Mouse (Mus musculus) liver, adult 2 months (tissue): ENCODE measurements around the gene Catsper4. TPM values are rescaled to one million over a fixed set of nuclear protein-coding genes. Genes with fewer than 3 reads are reported as not detected.

Source experiments
- DNase-seq: peaks from one replicate; pipeline ENCODE4 v3.0.0-alpha.2; 2011; ENCODE audit warnings: low read depth, low spot score; ENCODE audit errors: extremely low read depth
- H3K27ac ChIP-seq: fragments of 200-500 bp; replicated peaks from 2 replicates; pipeline ENCODE4 v1.5.1; 2012; ENCODE audit warnings: low read depth, mild to moderate bottlenecking, control low read depth, inconsistent platforms, low read length; ENCODE audit not compliant: insufficient read depth
- H3K27me3 ChIP-seq: fragments of 200-500 bp; 2 replicates; pipeline ENCODE4 v1.6.1; 2012; ENCODE audit warnings: mild to moderate bottlenecking, moderate library complexity, low read length, inconsistent platforms; ENCODE audit not compliant: control insufficient read depth, insufficient read depth
- H3K36me3 ChIP-seq: fragments of 200-500 bp; 2 replicates; pipeline ENCODE4 v1.6.1; 2012; ENCODE audit warnings: low read length, inconsistent platforms; ENCODE audit not compliant: control insufficient read depth, insufficient read depth
- H3K4me1 ChIP-seq: fragments of 200-500 bp; 2 replicates; pipeline ENCODE4 v1.6.1; 2011; ENCODE audit warnings: low read length; ENCODE audit not compliant: control insufficient read depth, insufficient read depth
- H3K4me3 ChIP-seq: fragments of 200-500 bp; 2 replicates; pipeline ENCODE4 v1.5.1; 2011; ENCODE audit warnings: low read depth, mild to moderate bottlenecking, control low read depth, low read length, moderate library complexity; ENCODE audit not compliant: insufficient read depth
- H3K79me2 ChIP-seq: fragments of 200-500 bp; 2 replicates; pipeline ENCODE4 v1.6.1; 2012; ENCODE audit warnings: inconsistent platforms, mild to moderate bottlenecking, low read length, moderate library complexity; ENCODE audit not compliant: control insufficient read depth, insufficient read depth
- H3K9ac ChIP-seq: fragments of 200-500 bp; 2 replicates; pipeline ENCODE4 v1.6.1; 2012; ENCODE audit warnings: low read depth, mild to moderate bottlenecking, control low read depth, inconsistent platforms, low read length
- CTCF ChIP-seq: fragments of 200-500 bp; IDR thresholded peaks from 2 replicates; pipeline ENCODE4 v1.5.1; 2011; ENCODE audit warnings: low read depth, low read length, control low read depth
- POLR2A ChIP-seq: fragments of 200-500 bp; IDR thresholded peaks from 2 replicates; pipeline ENCODE4 v1.6.1; 2011; ENCODE audit warnings: low read length, control low read depth; ENCODE audit not compliant: insufficient read depth; ENCODE audit errors: extremely low read depth
- WGBS: fragments of 180-500 bp; shearing (Covaris S2); methylation state at CpG from one replicate; pipeline ENCODE4 v1.1.7; 2018; 5-methylcytosine and 5-hydroxymethylcytosine counted together
- polyA plus RNA-seq: library from polyadenylated mRNA; depleted of rRNA; stranded (reverse); fragments of >200 nt; gene quantifications from 2 replicates; pipeline ENCODE4 v1.2.3, GENCODE M21; 2012
- total RNA-seq: library from RNA; depleted of rRNA; stranded (reverse); fragments of >200 nt; gene quantifications from 2 replicates; pipeline ENCODE4 v1.2.3, GENCODE M21; 2014

The Catsper4 gene
- total and polyA plus RNA-seq, 2 experiments = not detected

DNA sequence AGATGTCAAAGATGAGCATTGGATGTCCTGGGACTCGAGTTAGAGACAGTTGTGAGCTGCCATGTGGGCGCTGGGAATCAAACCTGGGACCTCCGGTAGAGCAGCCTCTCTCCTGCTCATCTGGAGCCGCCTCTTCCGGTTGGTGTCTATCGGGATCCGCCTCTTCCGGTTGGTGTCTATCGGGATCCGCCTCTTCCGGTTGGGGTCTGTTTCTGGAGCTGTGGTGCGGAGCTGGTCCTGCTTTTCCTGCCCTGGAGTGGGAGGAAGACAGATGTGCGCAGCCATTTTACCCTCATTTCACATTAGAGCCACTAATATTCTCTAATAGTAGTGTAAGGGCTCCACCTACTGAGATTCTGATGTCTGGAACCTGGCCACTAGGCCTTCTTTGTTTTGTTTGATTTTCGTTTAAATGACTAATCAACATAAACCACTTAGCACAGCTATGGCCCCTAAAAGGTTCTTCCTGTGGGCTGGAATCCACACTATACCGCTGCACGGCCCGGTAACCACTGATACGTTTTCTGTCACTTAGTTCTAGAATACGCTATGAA, 41.0 kb upstream of the Catsper4 start:
- Histone ChIP-seq H3K36me3 (no peaks in the 10 kb centered on the region), H3K4me3 (no peak overlapping the region), H3K4me1 (no peaks in the 10 kb centered on the region), H3K79me2 (no peaks in the 10 kb centered on the region), H3K27me3 (no peaks in the 10 kb centered on the region), H3K9ac (no peak overlapping the region), H3K27ac (no peak overlapping the region)
- DNase-seq = no peak
- 84% methylated on average over 19 of the region's 19 CpGs for WGBS
- TF ChIP-seq CTCF (no peak), POLR2A (no peak)

DNA sequence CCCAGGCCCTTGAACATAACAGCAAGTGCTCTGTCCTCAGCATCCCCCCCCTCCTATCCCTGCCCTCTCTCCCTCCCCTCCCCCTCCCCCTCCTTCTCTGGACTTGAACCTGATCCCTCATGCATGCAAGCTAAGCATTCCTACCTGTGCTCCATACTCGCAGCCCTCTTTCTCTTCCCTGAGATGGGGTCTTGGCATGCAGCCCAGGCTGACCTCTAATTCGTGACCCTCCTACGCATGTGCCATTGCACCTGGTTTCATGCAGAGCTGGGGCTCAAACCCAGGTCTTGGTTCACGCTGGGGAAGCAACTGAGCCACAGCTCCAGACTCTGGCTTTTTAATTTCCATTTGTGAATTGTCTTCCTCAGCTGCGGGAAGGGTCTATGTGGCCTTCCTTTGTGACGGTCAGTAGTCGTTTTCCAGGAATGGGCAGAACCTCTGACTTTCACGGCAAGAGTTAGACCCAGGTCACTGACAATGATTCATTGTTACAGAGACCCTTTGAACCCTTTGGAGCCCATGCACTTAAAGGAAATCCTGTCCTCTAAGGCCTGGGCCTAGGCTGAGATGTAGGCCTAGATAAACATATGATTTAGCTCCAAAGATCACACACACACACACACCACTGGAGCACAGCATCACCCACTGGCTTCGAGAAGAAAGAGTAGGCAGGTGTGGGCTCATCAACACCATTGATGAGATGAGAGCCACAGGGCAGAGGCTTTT, 38.8 kb upstream of the Catsper4 start:
- Histone ChIP-seq H3K4me1 (no peaks in the 10 kb centered on the region), H3K9ac (no peak overlapping the region), H3K79me2 (no peaks in the 10 kb centered on the region), H3K27me3 (no peaks in the 10 kb centered on the region), H3K36me3 (no peaks in the 10 kb centered on the region), H3K4me3 (no peak overlapping the region), H3K27ac (no peak overlapping the region)
- WGBS = 80% methylated on average over 9 of the region's 9 CpGs
- TF ChIP-seq POLR2A (no peak), CTCF (no peak)
- DNase-seq = no peak

DNA sequence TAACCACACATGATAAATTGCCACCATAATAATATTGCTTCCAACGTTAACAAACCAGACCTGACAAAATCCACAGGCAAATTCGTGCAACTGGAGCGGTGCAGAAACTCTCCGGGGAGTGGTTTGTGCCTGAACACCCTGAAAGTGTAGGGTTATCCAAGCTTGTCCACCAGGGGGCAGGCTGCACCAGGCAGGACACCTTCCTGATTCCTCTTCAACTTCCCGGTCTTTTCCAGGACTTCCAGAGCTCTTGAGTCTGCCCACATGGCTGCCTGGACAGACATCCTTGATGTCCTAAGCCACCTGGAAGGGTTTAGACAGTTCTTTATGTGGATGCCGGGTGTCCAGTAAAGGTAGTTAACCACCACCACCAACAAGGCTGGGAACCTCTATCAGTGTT, 36.0 kb upstream of the Catsper4 start:
- 31% methylated on average over 6 of the region's 6 CpGs for WGBS
- H3K79me2 ChIP-seq = no peaks in the 10 kb centered on the region
- H3K27me3 ChIP-seq = no peaks in the 10 kb centered on the region
- no peak overlapping the region for H3K9ac ChIP-seq
- H3K36me3 ChIP-seq = no peaks in the 10 kb centered on the region
- H3K4me1 ChIP-seq = no peaks in the 10 kb centered on the region
- no peak overlapping the region for H3K27ac ChIP-seq
- H3K4me3 ChIP-seq = no peak overlapping the region
- TF ChIP-seq POLR2A (no peak), CTCF (peak; percentile 90)
- DNase-seq = peak; percentile 41

DNA sequence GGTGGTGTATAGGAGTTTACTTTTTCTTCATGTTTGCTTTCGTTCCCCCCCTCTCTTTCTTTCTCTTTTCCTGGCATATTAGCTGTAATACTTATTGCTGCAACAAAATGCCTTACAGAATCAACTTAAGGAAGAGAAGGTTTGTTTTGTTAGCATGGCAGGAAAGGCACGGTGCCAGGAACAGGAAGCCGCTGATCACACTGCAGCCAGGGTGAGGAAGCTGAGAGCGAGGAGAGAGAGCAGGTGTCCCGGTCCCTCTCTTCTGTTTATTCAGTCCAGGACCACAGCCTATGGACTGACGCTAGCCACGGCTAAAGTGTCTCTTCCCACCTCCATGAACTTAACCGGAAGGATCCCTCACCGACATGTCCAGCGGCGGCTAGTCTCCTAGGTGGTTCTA, 31.2 kb upstream of the Catsper4 start:
- no peak overlapping the region for H3K9ac ChIP-seq
- no peak overlapping the region for H3K27ac ChIP-seq
- H3K27me3 ChIP-seq = peaks cover 9% of the 10 kb centered on the region; the same call in 1 of the 2 replicates
- DNase-seq = no peak
- WGBS = 55% methylated on average over 11 of the region's 11 CpGs
- no peak overlapping the region for H3K4me3 ChIP-seq
- no peaks in the 10 kb centered on the region for H3K4me1 ChIP-seq
- no peaks in the 10 kb centered on the region for H3K36me3 ChIP-seq
- H3K79me2 ChIP-seq = no peaks in the 10 kb centered on the region
- TF ChIP-seq POLR2A (no peak), CTCF (no peak)

DNA sequence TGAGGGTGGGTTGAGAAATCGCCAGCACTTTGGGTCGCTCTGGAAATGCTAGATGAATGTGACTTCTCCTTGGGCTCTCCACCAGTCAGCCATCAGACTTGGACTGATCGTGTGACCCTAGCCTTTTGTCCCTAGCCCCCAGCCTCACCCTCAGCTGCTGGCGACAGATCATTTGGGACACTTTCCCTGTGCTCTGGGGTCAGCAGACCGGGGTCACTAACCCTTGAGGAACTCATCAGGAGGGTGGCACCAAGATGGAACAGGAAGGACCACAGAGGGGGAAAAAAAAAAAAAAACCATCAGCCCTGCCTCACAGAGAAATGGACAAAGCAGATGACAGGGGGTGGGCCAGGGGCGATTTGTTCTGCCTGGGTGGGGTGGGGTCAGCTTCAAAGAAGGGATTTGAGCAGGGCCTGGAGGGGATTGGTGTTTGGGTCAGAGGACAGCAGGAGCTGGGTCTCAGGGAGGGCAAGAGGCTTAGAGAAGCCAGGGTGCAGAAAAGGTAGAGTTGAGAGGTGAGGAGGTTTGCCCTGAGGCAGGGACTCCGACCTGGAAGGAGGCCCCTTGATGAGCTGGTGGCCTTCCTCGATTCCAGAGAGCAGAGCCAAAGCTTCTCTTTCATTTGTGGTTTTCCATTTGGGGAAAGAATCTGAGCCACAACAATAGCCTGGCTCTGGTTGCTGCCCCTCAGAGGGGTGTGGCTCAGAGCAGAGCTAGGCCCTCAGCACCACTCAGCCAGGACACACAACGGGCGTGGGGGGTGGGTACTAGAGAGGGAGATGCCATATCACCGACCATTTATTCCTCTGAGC, 30.2 kb upstream of the Catsper4 start:
- no peak for DNase-seq
- Histone ChIP-seq H3K4me1 (no peaks in the 10 kb centered on the region), H3K27ac (no peak overlapping the region), H3K4me3 (no peak overlapping the region), H3K36me3 (no peaks in the 10 kb centered on the region), H3K27me3 (peaks cover 9% of the 10 kb centered on the region), H3K79me2 (no peaks in the 10 kb centered on the region), H3K9ac (no peak overlapping the region)
- 67% methylated on average over 11 of the region's 11 CpGs for WGBS
- no peak for TF ChIP-seq CTCF
- no peak for TF ChIP-seq POLR2A
